1 mouse cellular context compared by ENCODE assay signal in the genomic region with DNA sequence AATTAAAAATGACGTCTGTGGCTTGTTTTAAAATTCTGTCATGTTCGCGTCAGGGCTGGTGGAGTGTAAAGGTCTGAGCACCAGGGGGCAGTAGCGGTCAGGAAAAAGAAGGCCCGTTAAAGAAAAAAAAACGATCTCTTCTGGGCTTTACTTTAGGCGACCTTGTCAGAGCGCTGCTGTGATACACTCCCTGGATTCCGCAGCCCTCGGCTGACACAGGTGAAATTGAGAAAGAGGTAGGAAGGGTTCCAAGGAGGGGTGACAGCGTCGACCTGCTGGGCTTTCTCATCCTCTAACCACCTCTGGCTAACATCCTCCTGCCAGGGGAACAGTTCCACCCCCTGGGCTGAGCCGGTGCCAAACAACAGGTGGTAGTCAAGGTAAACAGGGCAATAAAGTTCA.
TF ChIP-seq lines count a peak whose summit lies in the region.

No protein-coding gene starts in this region.

TF ChIP-seq in CH12.LX, 34 proteins besides CTCF, POLR2A, EP300 and RAD21 (continued from another document):
- TF ChIP-seq JUND (conservative IDR thresholded peaks at IDR 0.05; ENCODE audit: low read depth, low read length) (no peak), ELF1 (IDR thresholded peaks at IDR 0.05; ENCODE audit: low read depth, low read length) (no peak), RCOR1 (conservative IDR thresholded peaks at IDR 0.05; ENCODE audit: low read depth, low read length) (no peak), TCF12 (IDR thresholded peaks at IDR 0.05; ENCODE audit: low read depth, low read length) (no peak), SIN3A (IDR thresholded peaks at IDR 0.05; ENCODE audit: low read length) (no peak; the same call in 1 of the 2 replicates), CHD2 (IDR thresholded peaks at IDR 0.05; ENCODE audit: low read length) (no peak), USF1 (IDR thresholded peaks at IDR 0.05; ENCODE audit: low read depth, low read length) (no peak), MYC (IDR thresholded peaks at IDR 0.05; ENCODE audit: low read depth, low read length) (no peak), HCFC1 (IDR thresholded peaks at IDR 0.05; ENCODE audit: low read depth, low read length) (no peak), MAZ (IDR thresholded peaks at IDR 0.05; ENCODE audit: low read depth, low read length) (no peak), JUN (IDR thresholded peaks at IDR 0.05; ENCODE audit: insufficient read depth, low read depth, low read length) (no peak), ETS1 (conservative IDR thresholded peaks at IDR 0.05; ENCODE audit: low read depth, low read length) (no peak)
